Mouse (Mus musculus) myocyte (in vitro differentiated cells): ENCODE data around the gene Dpy19l1. TPM values are rescaled to one million over a fixed set of nuclear protein-coding genes. Genes with fewer than 3 reads are reported as not detected.

ENCODE experiments used
- H3K27me3 ChIP-seq: one replicate; pipeline ENCODE4 v1.6.1; 2011; ENCODE audit not compliant: control insufficient read depth, insufficient read depth, insufficient read length
- H3K36me3 ChIP-seq: one replicate; pipeline ENCODE4 v1.6.1; 2011; ENCODE audit not compliant: control insufficient read depth, insufficient read depth
- H3K4me2 ChIP-seq: one replicate; pipeline ENCODE4 v1.6.1; 2011; ENCODE audit warnings: low read depth, control low read depth
- H3K4me3 ChIP-seq: one replicate; pipeline ENCODE4 v1.5.1; 2011; ENCODE audit warnings: mild to moderate bottlenecking, control low read depth, moderate library complexity
- H3K79me2 ChIP-seq: one replicate; pipeline ENCODE4 v1.6.1; 2011; ENCODE audit not compliant: control insufficient read depth, insufficient read depth
- H3ac ChIP-seq: one replicate; pipeline ENCODE4 v1.6.1; 2011; ENCODE audit not compliant: control insufficient read depth, insufficient read length
- CEBPB ChIP-seq: IDR thresholded peaks from 2 replicates; pipeline ENCODE4 v1.6.1; 2011; ENCODE audit warnings: mild to moderate bottlenecking, moderate library complexity; ENCODE audit not compliant: poor library complexity, insufficient read depth, severe bottlenecking
- E2F4 ChIP-seq: IDR thresholded peaks from one replicate; pipeline ENCODE4 v1.6.1; 2011; ENCODE audit warnings: mild to moderate bottlenecking, control low read depth, moderate library complexity; ENCODE audit not compliant: insufficient read depth
- MAX ChIP-seq: IDR thresholded peaks from one replicate; pipeline ENCODE4 v1.6.1; 2011; ENCODE audit warnings: low read depth, mild to moderate bottlenecking, control low read depth
- MYOD1 ChIP-seq, 3 experiments: IDR thresholded peaks; one replicate each; pipeline ENCODE4 v1.6.1; 2011; ENCODE audit warnings: control low read depth in 2 of 3, low read depth in 2 of 3, mild to moderate bottlenecking in 2 of 3, moderate library complexity in 1 of 3; ENCODE audit not compliant: insufficient read length in 2 of 3, control insufficient read depth in 1 of 3
- MYOG ChIP-seq, 3 experiments: IDR thresholded peaks; one replicate each; pipeline ENCODE4 v1.6.1; 2011; ENCODE audit warnings: control low read depth in 2 of 3, low read depth in 2 of 3, mild to moderate bottlenecking in 2 of 3; ENCODE audit not compliant: insufficient read length in 2 of 3, control insufficient read depth in 1 of 3, insufficient read depth in 1 of 3
- POLR2A ChIP-seq: IDR thresholded peaks from one replicate; pipeline ENCODE4 v1.6.1; 2011; ENCODE audit warnings: low read depth, mild to moderate bottlenecking, control low read depth, moderate library complexity; ENCODE audit not compliant: insufficient read length
- POLR2AphosphoS2 ChIP-seq: IDR thresholded peaks from one replicate; pipeline ENCODE4 v1.6.1; 2011; ENCODE audit warnings: low read depth, control low read depth; ENCODE audit not compliant: insufficient read length
- REST ChIP-seq: IDR thresholded peaks from one replicate; pipeline ENCODE4 v1.6.1; 2011; ENCODE audit warnings: mild to moderate bottlenecking, control low read depth, moderate library complexity; ENCODE audit not compliant: insufficient read depth, insufficient read length
- SRF ChIP-seq: IDR thresholded peaks from one replicate; pipeline ENCODE4 v1.6.1; 2011; ENCODE audit warnings: low read depth; ENCODE audit not compliant: control insufficient read depth, insufficient read length
- TCF12 ChIP-seq: IDR thresholded peaks from one replicate; pipeline ENCODE4 v1.6.1; 2011; ENCODE audit warnings: mild to moderate bottlenecking, control low read depth; ENCODE audit not compliant: poor library complexity, insufficient read depth, severe bottlenecking
- TCF3 ChIP-seq: IDR thresholded peaks from one replicate; pipeline ENCODE4 v1.6.1; 2011; ENCODE audit warnings: low read depth, control low read depth; ENCODE audit not compliant: insufficient read length
- USF1 ChIP-seq: IDR thresholded peaks from one replicate; pipeline ENCODE4 v1.6.1; 2011; ENCODE audit warnings: low read depth, mild to moderate bottlenecking, control low read depth, moderate library complexity
- polyA plus RNA-seq: library from polyadenylated mRNA; unstranded; fragments of >200 nt; fragmentation: generic; extraction: Trizol; gene quantifications from one replicate; pipeline ENCODE4 v1.2.1, GENCODE M21; 2012; ENCODE audit warnings: missing spikeins

Dpy19l1 gene
- polyA plus RNA-seq, 1 experiment, result 17.3 TPM

DNA sequence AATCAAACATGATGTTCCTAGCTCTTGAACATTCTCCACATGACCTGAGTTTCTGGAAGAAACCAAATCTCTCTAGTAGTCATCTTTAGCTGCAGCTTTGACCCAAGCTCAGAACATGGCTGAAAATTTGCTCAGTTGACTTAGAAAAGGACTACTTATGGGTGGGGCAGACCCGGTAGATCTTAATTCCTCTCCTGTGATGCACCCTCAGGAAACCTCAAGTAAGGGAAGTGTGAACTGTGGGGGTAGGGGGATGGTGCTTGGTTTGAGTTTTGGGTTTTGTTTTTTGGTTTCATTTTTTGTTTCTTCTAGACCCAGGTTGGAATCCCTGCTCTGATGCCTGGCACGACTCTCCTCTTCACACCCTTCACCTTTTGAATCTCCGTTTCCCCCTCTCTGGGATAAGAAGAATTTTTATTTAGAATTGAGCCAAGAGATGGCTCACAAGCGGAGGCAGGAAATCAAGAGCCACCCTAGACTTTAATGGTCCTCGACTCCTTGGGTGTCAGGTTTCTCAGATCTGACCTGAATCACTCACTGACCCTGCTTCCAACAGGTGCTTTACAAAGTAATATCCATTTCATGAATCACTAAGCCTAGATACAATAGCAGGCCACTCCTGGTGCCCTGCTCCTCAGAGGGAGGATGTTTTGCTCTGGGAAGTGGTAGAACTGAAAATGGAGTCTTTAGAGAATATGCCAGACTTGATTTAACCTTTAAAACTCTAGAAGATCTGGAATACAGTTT, 2.2 kb upstream of the Dpy19l1 start:
- TF ChIP-seq USF1 (no peak), MYOD1 (IDR thresholded peaks at IDR 0.05; ENCODE audit: control insufficient read depth in 1 of 3, insufficient read length in 2 of 3, low read depth in 2 of 3) (peak in 1 of 3 experiments; percentile 61)
- H3K36me3 ChIP-seq, result no peaks in the 10 kb centered on the region
- no peaks in the 10 kb centered on the region for H3K27me3 ChIP-seq
- peak overlapping the region; percentile 96 for H3K4me2 ChIP-seq
- H3ac ChIP-seq, result no peak overlapping the region
- no peak overlapping the region for H3K4me3 ChIP-seq
- H3K79me2 ChIP-seq, result peaks cover 23% of the 10 kb centered on the region

GRCm38 (mm10) chr9:24504381-24504780, 1.4 kb upstream of the Dpy19l1 start:
- H3K79me2 ChIP-seq, result peaks cover 31% of the 10 kb centered on the region
- peak overlapping the region; percentile 96 for H3K4me2 ChIP-seq
- H3K4me3 ChIP-seq, result peak overlapping the region; percentile 52
- TF ChIP-seq TCF12, result no peak
- no peak for TF ChIP-seq REST
- TF ChIP-seq USF1, result no peak
- TF ChIP-seq MAX, result no peak
- no peak for TF ChIP-seq MYOG (IDR thresholded peaks at IDR 0.05; ENCODE audit: control insufficient read depth in 1 of 3, insufficient read depth in 1 of 3, insufficient read length in 2 of 3, low read depth in 2 of 3)
- no peak for TF ChIP-seq POLR2AphosphoS2
- no peak for TF ChIP-seq MYOD1 (IDR thresholded peaks at IDR 0.05; ENCODE audit: control insufficient read depth in 1 of 3, insufficient read length in 2 of 3, low read depth in 2 of 3)
- TF ChIP-seq E2F4, result no peak
- TF ChIP-seq POLR2A, result no peak
- TF ChIP-seq TCF3, result no peak
- TF ChIP-seq CEBPB, result no peak
- no peak for TF ChIP-seq SRF
- no peaks in the 10 kb centered on the region for H3K27me3 ChIP-seq
- no peak overlapping the region for H3ac ChIP-seq
- H3K36me3 ChIP-seq, result no peaks in the 10 kb centered on the region

DNA sequence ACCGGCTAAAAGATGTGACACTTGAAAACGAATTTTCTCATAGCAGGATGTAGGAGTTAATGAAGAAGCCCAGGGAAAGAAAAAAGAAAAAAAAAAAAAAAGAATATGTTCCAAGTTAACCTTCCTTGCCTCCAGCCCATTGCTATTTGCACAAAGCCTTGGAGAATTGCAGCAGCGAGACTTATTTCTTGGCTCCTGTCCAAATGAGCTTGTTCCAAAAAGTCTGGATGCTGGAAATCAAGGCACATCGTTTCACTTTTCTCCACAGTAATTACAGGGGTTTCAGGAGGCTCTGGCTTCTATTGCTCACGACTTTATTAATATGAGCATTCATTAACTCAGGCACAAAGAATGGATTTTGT, 899 bp upstream of the Dpy19l1 start:
- H3K4me3 ChIP-seq, result peak overlapping the region; percentile 52
- peaks cover 37% of the 10 kb centered on the region for H3K79me2 ChIP-seq
- peak overlapping the region; percentile 96 for H3K4me2 ChIP-seq
- H3K36me3 ChIP-seq, result no peaks in the 10 kb centered on the region
- no peak for TF ChIP-seq TCF3
- TF ChIP-seq MYOD1 (IDR thresholded peaks at IDR 0.05; ENCODE audit: control insufficient read depth in 1 of 3, insufficient read length in 2 of 3, low read depth in 2 of 3), result no peak
- TF ChIP-seq USF1, result no peak
- TF ChIP-seq MYOG (IDR thresholded peaks at IDR 0.05; ENCODE audit: control insufficient read depth in 1 of 3, insufficient read depth in 1 of 3, insufficient read length in 2 of 3, low read depth in 2 of 3), result no peak
- no peak for TF ChIP-seq CEBPB
- TF ChIP-seq SRF, result no peak
- no peak for TF ChIP-seq POLR2AphosphoS2
- TF ChIP-seq MAX, result no peak
- no peak for TF ChIP-seq TCF12
- no peak for TF ChIP-seq REST
- no peak for TF ChIP-seq E2F4
- no peak for TF ChIP-seq POLR2A
- H3K27me3 ChIP-seq, result no peaks in the 10 kb centered on the region
- no peak overlapping the region for H3ac ChIP-seq

DNA sequence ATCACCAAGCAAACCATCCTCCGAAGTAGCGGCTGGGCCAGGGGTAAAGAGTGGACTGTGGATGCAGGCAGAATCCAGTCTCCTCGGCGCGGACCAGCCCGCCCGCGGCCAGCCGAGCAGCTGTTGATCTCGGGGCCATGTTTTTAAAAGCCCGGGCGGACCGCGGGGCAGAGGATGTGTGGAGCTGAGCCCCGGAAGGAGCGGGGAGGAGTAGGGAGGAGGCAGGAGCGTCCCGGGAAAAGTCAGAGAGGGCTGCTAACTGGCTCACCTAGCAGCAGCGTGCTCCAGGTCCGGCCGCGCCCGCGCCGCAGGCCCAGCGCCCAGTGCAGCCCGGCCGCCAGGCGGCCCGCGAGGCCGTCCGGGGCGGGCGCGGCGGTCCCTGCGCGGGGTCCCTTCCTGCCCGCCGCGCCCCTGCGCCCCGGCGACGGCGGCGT, 352 bp downstream of the Dpy19l1 start:
- peak; percentile 19 for TF ChIP-seq E2F4
- TF ChIP-seq POLR2A, result no peak
- peak in 1 of 3 experiments; percentile 53 for TF ChIP-seq MYOG (IDR thresholded peaks at IDR 0.05; ENCODE audit: control insufficient read depth in 1 of 3, insufficient read depth in 1 of 3, insufficient read length in 2 of 3, low read depth in 2 of 3)
- peak overlapping the region; percentile 93 for H3ac ChIP-seq
- H3K4me2 ChIP-seq, result peak overlapping the region; percentile 99
- no peaks in the 10 kb centered on the region for H3K27me3 ChIP-seq
- H3K36me3 ChIP-seq, result no peaks in the 10 kb centered on the region
- peak overlapping the region; percentile 52 for H3K4me3 ChIP-seq
- H3K79me2 ChIP-seq, result peaks cover 47% of the 10 kb centered on the region

GRCm38 (mm10) chr9:24501618-24502017, 1.3 kb downstream of the Dpy19l1 start:
- H3K27me3 ChIP-seq, result no peaks in the 10 kb centered on the region
- H3K79me2 ChIP-seq, result peaks cover 57% of the 10 kb centered on the region
- no peak overlapping the region for H3ac ChIP-seq
- peak overlapping the region; percentile 99 for H3K4me2 ChIP-seq
- H3K36me3 ChIP-seq, result no peaks in the 10 kb centered on the region
- peak overlapping the region; percentile 52 for H3K4me3 ChIP-seq
- TF ChIP-seq MYOG (IDR thresholded peaks at IDR 0.05; ENCODE audit: control insufficient read depth in 1 of 3, insufficient read depth in 1 of 3, insufficient read length in 2 of 3, low read depth in 2 of 3) (no peak), TCF12 (no peak), E2F4 (no peak), POLR2A (no peak), CEBPB (no peak), TCF3 (no peak), POLR2AphosphoS2 (no peak), MYOD1 (IDR thresholded peaks at IDR 0.05; ENCODE audit: control insufficient read depth in 1 of 3, insufficient read length in 2 of 3, low read depth in 2 of 3) (no peak), MAX (no peak), REST (no peak), USF1 (no peak), SRF (no peak)
